Mouse (Mus musculus) limb, embryonic 12.5 days (tissue): ENCODE results near the gene Nek9. TPM values are rescaled to one million over a fixed set of nuclear protein-coding genes. Genes with fewer than 3 reads are reported as not detected.

Experiments used
- ATAC-seq: fragments of 200-750 bp; cut with Nextera tagmentation; 2 replicates; pipeline ENCODE4 v1.8.0; 2017; ENCODE audit warnings: low read depth, moderate TSS enrichment; ENCODE audit not compliant: insufficient number of reproducible peaks, insufficient read depth, low FRiP score, low TSS enrichment
- H3K27ac ChIP-seq: fragments of 300-500 bp; sonication (generic); 2 replicates; pipeline ENCODE4 v1.5.1; 2016; ENCODE audit warnings: mild to moderate bottlenecking, moderate library complexity
- H3K27me3 ChIP-seq: fragments of 300-500 bp; sonication (generic); 2 replicates; pipeline ENCODE4 v1.6.1; 2016; ENCODE audit warnings: mild to moderate bottlenecking, moderate library complexity
- H3K36me3 ChIP-seq: fragments of 300-500 bp; sonication (generic); 2 replicates; pipeline ENCODE4 v1.6.1; 2016; ENCODE audit warnings: mild to moderate bottlenecking, moderate library complexity
- H3K4me1 ChIP-seq: fragments of 300-500 bp; sonication (generic); replicated peaks from 2 replicates; pipeline ENCODE4 v1.6.1; 2016
- H3K4me2 ChIP-seq: fragments of 300-500 bp; sonication (generic); 2 replicates; pipeline ENCODE4 v1.6.1; 2016; ENCODE audit warnings: mild to moderate bottlenecking, moderate library complexity
- H3K4me3 ChIP-seq: fragments of 300-500 bp; sonication (generic); replicated peaks from 2 replicates; pipeline ENCODE4 v1.5.1; 2016; ENCODE audit warnings: mild to moderate bottlenecking
- H3K9ac ChIP-seq: fragments of 300-500 bp; sonication (generic); replicated peaks from 2 replicates; pipeline ENCODE4 v1.6.1; 2016; ENCODE audit warnings: mild to moderate bottlenecking, moderate library complexity
- H3K9me3 ChIP-seq: fragments of 300-500 bp; sonication (generic); 2 replicates; pipeline ENCODE4 v1.6.1; 2016; ENCODE audit warnings: mild to moderate bottlenecking, moderate library complexity
- WGBS: fragments of 180-500 bp; shearing (Covaris S2); methylation state at CpG from one replicate; pipeline ENCODE4 v1.1.7; 2016; 5-methylcytosine and 5-hydroxymethylcytosine counted together
- polyA plus RNA-seq: library from polyadenylated mRNA; unstranded; fragments of >200 nt; fragmentation: Nextera tagmentation; extraction: Ambion mirVana; gene quantifications from 2 replicates; pipeline ENCODE4 v1.2.1, GENCODE M21; 2016

Nek9 gene
- polyA plus RNA-seq, 1 experiment from 2014 or later = 31.1 TPM

DNA sequence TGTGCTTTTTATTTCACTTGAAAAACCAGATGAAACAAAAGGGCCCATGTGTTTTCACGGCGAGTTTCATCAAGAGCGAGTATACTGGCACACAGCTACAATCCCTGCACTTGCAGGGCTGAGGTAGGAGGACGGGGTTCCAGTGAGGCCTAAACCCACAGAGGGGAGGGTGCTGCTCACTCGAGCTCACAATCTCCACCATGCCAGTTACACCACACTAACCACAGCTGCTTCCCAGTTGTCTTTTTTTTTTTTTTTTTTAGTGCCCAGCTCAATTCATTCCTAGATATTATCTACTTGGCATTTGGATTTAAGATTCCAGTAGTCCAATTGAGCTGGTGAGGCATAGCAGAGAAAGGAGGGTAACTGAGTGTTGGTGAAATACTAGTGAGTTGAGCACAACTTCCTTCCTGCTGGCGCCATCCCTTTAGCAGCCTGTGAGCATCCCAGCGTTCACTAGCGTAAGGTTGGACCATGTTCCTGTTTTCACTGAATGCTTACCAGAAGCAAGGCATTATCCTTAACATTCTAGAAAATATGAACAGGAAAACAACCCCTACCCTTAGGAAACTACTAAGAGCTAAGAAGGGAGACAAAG, 33.0 kb upstream of the Nek9 start:
- Histone ChIP-seq H3K36me3 (no peaks in the 10 kb centered on the region), H3K27ac (no peak overlapping the region), H3K4me2 (peak overlapping the region; percentile 74), H3K4me3 (no peak overlapping the region), H3K9me3 (no peaks in the 10 kb centered on the region), H3K27me3 (no peaks in the 10 kb centered on the region), H3K9ac (no peak overlapping the region), H3K4me1 (peaks cover 18% of the 10 kb centered on the region)
- no peak for ATAC-seq
- 87% methylated on average over 8 of the region's 8 CpGs for WGBS

DNA sequence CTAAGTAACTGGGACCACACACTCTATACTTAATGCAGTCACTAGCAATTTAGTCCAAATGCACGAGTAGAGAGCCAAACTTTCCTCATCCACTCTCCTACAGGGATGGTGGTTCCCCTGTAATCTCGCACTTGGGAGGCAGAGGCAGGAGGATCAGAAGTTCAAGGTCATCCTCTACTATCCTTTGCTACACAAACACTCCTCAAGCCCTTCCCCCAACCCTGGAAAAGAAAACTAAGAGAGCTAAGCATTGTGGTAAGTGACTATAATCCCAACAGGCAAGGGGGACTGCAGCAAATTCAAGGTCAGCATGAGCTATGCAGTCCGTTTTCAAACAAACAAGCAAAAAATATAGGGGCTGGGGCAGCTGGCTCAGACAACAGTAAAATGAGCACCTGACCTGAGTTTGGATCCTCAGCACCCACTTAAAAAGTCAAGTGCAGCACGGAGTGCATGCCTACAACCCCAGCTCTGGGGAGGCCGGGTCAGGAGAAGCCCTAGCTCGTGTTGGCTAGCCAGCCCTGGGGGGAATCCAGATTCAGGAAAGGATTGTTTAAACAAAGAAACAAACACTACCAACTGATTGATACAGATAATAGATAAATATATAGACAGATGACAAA, 29.4 kb upstream of the Nek9 start:
- ATAC-seq = no peak
- WGBS = 82% methylated on average over 6 of the region's 6 CpGs
- Histone ChIP-seq H3K4me3 (no peak overlapping the region), H3K4me2 (no peak overlapping the region), H3K9ac (no peak overlapping the region), H3K27me3 (no peaks in the 10 kb centered on the region), H3K9me3 (no peaks in the 10 kb centered on the region), H3K4me1 (peaks cover 26% of the 10 kb centered on the region), H3K36me3 (no peaks in the 10 kb centered on the region), H3K27ac (no peak overlapping the region)

DNA sequence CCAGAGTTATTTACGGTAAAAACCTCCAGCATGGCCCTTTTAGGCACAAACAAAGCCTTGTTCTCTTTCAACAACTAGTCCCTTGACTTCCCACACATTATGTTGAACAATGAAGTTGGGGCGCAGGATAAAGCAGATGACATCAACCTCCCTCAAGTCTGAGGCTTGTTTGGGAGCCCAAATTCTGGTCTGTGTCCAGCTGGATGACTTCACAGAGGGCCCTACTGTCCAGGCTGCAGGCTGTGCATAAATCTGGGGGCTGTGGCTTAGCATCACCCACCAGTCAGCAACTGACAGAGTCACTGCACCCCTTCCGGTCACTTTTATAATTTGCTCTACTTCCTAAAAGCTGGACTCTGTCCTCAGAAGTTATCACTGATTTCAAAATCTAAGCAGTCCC, 27.1 kb upstream of the Nek9 start:
- Histone ChIP-seq H3K4me3 (no peak overlapping the region), H3K4me2 (no peak overlapping the region), H3K9me3 (no peaks in the 10 kb centered on the region), H3K9ac (no peak overlapping the region), H3K4me1 (peaks cover 16% of the 10 kb centered on the region), H3K36me3 (no peaks in the 10 kb centered on the region), H3K27me3 (no peaks in the 10 kb centered on the region), H3K27ac (0 out of 2 replicates have a peak overlapping the region, but pooled peaks have one; percentile 59)
- ATAC-seq = no peak
- 88% methylated on average over 3 of the region's 3 CpGs for WGBS

DNA sequence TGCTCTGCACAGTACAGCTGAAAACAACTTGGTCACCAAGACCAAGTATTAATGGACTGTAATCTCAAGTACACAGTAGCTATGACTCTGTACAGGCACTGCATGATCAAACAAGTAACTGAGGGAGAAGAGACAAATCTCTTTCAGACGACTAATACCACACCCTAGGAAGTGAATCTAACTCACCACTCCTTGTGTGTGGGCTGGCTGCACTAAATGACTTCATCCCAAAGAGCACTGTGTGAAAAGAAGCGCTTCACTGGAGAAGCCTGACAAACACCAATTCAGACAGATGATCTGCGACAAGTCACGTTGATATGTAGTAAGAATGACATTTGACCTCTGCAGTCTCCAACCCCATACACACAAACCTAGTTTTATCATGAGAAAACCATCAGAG, 23.3 kb upstream of the Nek9 start:
- 85% methylated on average over 4 of the region's 4 CpGs for WGBS

DNA sequence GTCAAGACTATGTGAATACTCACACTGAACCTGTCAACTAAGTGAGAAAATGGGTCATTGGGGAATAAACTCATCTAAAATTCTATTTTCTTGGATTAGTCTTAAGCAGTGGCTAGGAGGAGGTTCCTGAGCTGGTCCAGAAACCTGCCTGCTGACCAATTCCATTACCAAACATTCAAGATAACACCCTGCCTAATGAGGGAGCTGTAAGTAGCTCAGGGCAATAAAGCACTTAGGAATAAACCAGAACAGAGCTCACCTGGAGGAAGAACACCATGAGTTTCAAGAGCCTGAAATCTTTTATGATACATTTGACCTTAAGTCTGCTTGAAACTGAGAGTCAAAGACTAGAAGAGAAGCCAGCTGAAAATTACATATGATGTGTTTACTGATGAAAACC, 22.4 kb upstream of the Nek9 start:
- no peak overlapping the region for H3K4me2 ChIP-seq
- H3K9ac ChIP-seq = no peak overlapping the region
- H3K4me1 ChIP-seq = peaks cover 9% of the 10 kb centered on the region; the same call in 1 of the 2 replicates
- no peak for ATAC-seq
- no peaks in the 10 kb centered on the region for H3K27me3 ChIP-seq
- H3K27ac ChIP-seq = no peak overlapping the region
- H3K4me3 ChIP-seq = no peak overlapping the region
- H3K9me3 ChIP-seq = no peaks in the 10 kb centered on the region
- peaks cover 3% of the 10 kb centered on the region; the same call in 1 of the 2 replicates for H3K36me3 ChIP-seq

More for the DNA sequence above, 23.3 kb upstream of the Nek9 start:
- Histone ChIP-seq H3K36me3 (peaks cover 3% of the 10 kb centered on the region; the same call in 1 of the 2 replicates), H3K9me3 (no peaks in the 10 kb centered on the region), H3K9ac (no peak overlapping the region), H3K4me2 (no peak overlapping the region), H3K4me1 (peaks cover 14% of the 10 kb centered on the region; the same call in 1 of the 2 replicates), H3K27ac (no peak overlapping the region), H3K27me3 (no peaks in the 10 kb centered on the region), H3K4me3 (no peak overlapping the region)
- no peak for ATAC-seq

DNA sequence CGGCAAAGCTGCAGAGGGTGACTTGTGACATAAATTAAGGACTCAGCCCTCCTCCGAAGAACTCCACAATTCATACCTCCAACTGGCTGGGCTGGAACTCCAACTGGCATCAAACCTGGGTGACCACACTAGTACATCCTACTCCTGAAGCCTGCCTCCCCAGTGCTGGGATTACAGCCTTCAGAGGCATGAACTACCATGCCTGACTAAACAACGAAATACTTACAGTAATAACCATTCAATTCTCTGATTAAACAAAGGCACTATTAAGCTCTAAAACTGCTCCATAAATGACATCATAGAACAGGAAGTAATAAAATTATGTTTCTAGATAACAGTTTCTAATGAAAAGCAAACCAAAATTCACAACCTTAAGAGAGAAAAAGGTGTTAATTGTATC, 22.0 kb upstream of the Nek9 start:
- peaks cover 5% of the 10 kb centered on the region; the same call in 1 of the 2 replicates for H3K4me1 ChIP-seq
- H3K4me2 ChIP-seq = no peak overlapping the region
- no peaks in the 10 kb centered on the region for H3K27me3 ChIP-seq
- H3K9me3 ChIP-seq = no peaks in the 10 kb centered on the region
- no peak overlapping the region for H3K4me3 ChIP-seq
- ATAC-seq = no peak
- H3K9ac ChIP-seq = no peak overlapping the region
- 69% methylated on average over 3 of the region's 3 CpGs for WGBS
- H3K36me3 ChIP-seq = peaks cover 3% of the 10 kb centered on the region; the same call in 1 of the 2 replicates
- H3K27ac ChIP-seq = no peak overlapping the region

DNA sequence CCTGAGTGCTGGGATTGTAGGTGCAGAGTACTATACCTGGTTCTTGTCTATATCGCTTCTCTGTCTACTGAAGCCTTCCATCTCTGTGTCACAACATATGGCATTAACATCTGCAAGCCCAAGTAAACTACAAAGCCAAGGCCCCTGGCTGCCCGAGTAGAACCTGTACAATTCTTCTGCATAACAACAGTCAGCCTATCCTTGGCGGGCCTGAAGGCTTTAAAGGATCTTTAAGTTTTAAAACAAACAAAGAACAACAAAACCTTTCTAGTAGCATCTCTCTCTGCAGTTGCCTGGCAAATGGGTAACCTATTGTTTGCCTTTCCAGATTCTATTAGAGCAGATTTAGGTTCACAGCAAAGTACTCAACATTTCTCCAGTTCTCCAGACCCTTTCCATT, 14.9 kb upstream of the Nek9 start:
- 86% methylated on average over 3 of the region's 3 CpGs for WGBS
- Histone ChIP-seq H3K27ac (no peak overlapping the region), H3K4me2 (no peak overlapping the region), H3K27me3 (no peaks in the 10 kb centered on the region), H3K36me3 (peaks cover 40% of the 10 kb centered on the region), H3K9ac (no peak overlapping the region), H3K9me3 (no peaks in the 10 kb centered on the region), H3K4me3 (no peak overlapping the region), H3K4me1 (no peaks in the 10 kb centered on the region)
- ATAC-seq = no peak

DNA sequence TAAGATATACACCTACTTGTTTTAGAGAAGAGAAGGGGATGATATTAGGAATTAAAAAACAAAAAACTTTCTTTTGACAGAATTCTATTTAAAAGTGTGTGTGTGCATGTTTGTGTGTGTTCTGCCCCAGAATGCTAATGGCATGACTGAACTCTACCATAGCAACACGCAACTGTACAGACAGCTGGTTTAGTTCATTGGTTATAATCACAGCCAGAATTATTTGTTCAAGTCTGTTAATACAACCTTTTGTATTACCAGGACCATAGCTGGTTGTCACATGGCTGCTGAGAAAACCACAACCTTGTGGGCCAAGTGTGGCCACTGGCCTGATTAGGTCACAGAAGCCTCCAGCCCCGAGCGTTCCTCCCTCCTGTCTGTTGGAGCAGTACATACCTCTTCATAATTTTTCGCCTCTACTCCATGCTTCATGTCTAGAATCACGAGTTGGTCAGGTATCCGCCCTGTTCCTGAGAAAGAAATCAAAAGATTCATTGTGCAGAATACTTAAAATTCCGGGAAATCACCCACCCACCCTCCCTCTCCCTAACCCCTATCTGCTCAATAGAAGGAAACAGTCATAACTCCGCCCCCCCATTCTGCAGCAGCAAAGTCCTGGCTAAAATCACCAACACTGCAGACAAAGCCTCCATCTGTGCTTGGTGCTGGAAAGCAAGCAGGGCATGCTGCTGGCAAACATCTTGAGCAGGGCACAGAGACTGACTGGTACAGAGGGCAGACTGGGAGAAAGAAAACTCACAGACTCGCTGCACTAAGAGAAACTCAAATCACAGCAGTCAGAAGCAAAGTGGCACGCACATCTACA, 11.5 kb upstream of the Nek9 start:
- Histone ChIP-seq H3K4me1 (no peaks in the 10 kb centered on the region), H3K36me3 (peaks cover 56% of the 10 kb centered on the region), H3K27ac (peak overlapping the region; percentile 72), H3K4me3 (no peak overlapping the region), H3K4me2 (no peak overlapping the region), H3K27me3 (no peaks in the 10 kb centered on the region), H3K9ac (no peak overlapping the region), H3K9me3 (no peaks in the 10 kb centered on the region)
- no peak for ATAC-seq
- 84% methylated on average over 10 of the region's 10 CpGs for WGBS

DNA sequence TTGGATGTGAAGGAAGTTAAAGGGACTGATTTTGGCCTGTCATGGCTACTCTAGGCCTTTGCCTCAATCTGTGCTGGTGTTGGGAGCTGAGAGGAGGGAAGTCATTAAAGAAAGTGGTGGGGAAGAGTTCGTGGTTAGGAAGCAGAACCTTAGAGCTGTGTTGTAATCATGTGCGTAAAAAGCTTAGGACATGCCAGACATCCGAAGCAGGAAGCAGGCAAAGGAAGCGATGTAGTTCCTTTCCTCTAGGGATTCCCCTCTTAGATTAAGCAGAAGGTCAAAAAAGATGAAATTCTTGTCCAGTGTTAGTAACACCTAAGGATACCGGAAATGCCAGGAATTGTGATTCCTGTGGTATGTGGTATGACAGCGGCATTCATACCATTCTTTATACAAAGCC, 9.2 kb upstream of the Nek9 start:
- Histone ChIP-seq H3K4me2 (no peak overlapping the region), H3K9me3 (no peaks in the 10 kb centered on the region), H3K36me3 (peaks cover 58% of the 10 kb centered on the region), H3K27me3 (no peaks in the 10 kb centered on the region), H3K4me1 (no peaks in the 10 kb centered on the region), H3K27ac (0 out of 2 replicates have a peak overlapping the region, but pooled peaks have one; percentile 14), H3K9ac (no peak overlapping the region), H3K4me3 (no peak overlapping the region)
- no peak for ATAC-seq
- WGBS = 86% methylated on average over 6 of the region's 6 CpGs

DNA sequence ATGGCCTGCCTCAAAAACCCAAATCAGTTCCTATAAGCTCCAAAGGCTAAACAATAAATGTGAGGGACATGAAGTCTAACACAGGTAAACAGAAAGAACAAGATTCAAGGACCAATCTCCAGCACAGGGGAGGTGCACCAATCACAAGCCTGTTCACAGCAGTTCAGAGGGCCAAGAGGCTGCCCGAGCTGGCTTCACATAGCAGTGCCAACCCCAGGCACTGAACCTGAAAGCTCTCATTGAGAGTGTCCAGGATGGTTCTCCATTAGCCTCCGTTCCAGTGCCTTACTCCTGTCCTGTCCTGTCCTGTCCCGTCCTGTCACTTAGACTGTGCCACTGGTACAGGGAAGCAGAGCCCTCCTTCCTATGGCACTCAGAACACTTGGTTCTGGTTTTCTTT, 8.0 kb upstream of the Nek9 start:
- Histone ChIP-seq H3K4me3 (no peak overlapping the region), H3K9me3 (no peaks in the 10 kb centered on the region), H3K27me3 (no peaks in the 10 kb centered on the region), H3K36me3 (peaks cover 57% of the 10 kb centered on the region), H3K27ac (no peak overlapping the region), H3K4me2 (no peak overlapping the region), H3K4me1 (no peaks in the 10 kb centered on the region), H3K9ac (no peak overlapping the region)
- ATAC-seq = no peak
- WGBS = 75% methylated on average over 3 of the region's 3 CpGs

DNA sequence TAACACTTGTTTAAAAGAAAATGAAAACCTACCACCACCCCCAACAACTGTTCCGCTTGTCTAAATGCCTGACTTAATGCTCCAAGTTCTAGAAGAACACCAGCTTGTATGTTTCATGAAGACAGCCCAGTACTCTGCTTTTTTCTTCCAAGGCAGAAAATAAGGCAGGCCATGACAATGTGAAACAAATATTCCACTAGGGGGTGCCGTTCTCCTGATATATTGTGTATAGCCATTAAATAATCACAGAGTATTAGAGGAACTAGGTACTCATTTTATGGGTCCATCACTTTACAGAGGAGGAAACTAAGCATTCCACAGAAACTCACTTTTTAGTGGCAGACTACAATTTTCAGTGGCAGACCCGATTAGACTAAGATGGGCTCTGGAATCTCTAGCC, 7.2 kb upstream of the Nek9 start:
- H3K27ac ChIP-seq = no peak overlapping the region
- no peak overlapping the region for H3K9ac ChIP-seq
- H3K36me3 ChIP-seq = peaks cover 56% of the 10 kb centered on the region
- H3K4me3 ChIP-seq = no peak overlapping the region
- peaks cover 3% of the 10 kb centered on the region; the same call in 1 of the 2 replicates for H3K4me1 ChIP-seq
- WGBS = 66% methylated on average over 3 of the region's 3 CpGs
- H3K9me3 ChIP-seq = no peaks in the 10 kb centered on the region
- no peak overlapping the region for H3K4me2 ChIP-seq
- H3K27me3 ChIP-seq = no peaks in the 10 kb centered on the region
- ATAC-seq = no peak
